Mouse (Mus musculus): Measurements from ENCODE around the gene Ap3s2. TPM values are rescaled to one million over a fixed set of nuclear protein-coding genes. Genes with fewer than 3 reads are reported as not detected.

Gene Ap3s2
- polyA plus RNA-seq, 2 experiments, result 23.1 to 27.3 TPM

DNA sequence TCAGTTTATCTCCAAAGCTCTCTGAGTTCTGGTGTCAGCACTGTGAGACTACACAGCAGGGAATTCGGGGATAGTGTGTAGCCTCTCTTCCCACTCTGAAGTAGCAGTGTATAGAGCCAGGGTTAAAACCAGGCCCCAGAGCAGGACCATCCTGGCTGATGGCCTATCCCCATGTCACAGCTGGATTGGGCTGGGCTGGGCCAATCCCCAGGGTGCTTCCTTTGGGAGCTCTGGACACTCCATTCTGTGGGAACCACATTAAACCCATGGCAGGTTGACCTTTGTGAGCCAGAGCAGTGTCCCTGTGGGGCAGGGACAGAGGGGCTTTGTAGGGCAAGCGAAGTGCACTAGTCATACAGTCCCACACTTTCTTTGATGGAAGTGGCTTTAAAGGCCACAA lies 74.1 kb downstream of the Ap3s2 start:
- DNase-seq (ENCODE audit: low spot score) (no peak), ATAC-seq (ENCODE audit: low FRiP score, low read depth) (no peak)
- H3K36me3 ChIP-seq (ENCODE audit: control insufficient read depth, insufficient read depth, low read length), result peaks cover 4% of the 10 kb centered on the region; the same call in 1 of the 2 replicates
- WGBS, result 85% methylated on average over 2 of the region's 2 CpGs
- no peak overlapping the region for H3K27ac ChIP-seq (replicated peaks; ENCODE audit: low read depth, low read length)
- H3K4me2 ChIP-seq (replicated peaks; ENCODE audit: low read depth, low read length, severe bottlenecking), result no peak overlapping the region
- H3K4me1 ChIP-seq (ENCODE audit: control insufficient read depth, insufficient read depth, low read length), result peaks cover 25% of the 10 kb centered on the region; the same call in 1 of the 2 replicates
- no peaks in the 10 kb centered on the region for H3K27me3 ChIP-seq (ENCODE audit: control insufficient read depth, insufficient read depth, low read length)
- no peak for TF ChIP-seq POLR2A (IDR thresholded peaks at IDR 0.05; ENCODE audit: borderline replicate concordance, extremely low read depth, insufficient read depth, insufficient read length)
- H3K9ac ChIP-seq (ENCODE audit: low read depth, low read length, severe bottlenecking), result no peak overlapping the region
- no peak overlapping the region for H3K4me3 ChIP-seq (replicated peaks; ENCODE audit: low read length)
- no peaks in the 10 kb centered on the region for H3K9me3 ChIP-seq (ENCODE audit: control insufficient read depth, low read length)

DNA sequence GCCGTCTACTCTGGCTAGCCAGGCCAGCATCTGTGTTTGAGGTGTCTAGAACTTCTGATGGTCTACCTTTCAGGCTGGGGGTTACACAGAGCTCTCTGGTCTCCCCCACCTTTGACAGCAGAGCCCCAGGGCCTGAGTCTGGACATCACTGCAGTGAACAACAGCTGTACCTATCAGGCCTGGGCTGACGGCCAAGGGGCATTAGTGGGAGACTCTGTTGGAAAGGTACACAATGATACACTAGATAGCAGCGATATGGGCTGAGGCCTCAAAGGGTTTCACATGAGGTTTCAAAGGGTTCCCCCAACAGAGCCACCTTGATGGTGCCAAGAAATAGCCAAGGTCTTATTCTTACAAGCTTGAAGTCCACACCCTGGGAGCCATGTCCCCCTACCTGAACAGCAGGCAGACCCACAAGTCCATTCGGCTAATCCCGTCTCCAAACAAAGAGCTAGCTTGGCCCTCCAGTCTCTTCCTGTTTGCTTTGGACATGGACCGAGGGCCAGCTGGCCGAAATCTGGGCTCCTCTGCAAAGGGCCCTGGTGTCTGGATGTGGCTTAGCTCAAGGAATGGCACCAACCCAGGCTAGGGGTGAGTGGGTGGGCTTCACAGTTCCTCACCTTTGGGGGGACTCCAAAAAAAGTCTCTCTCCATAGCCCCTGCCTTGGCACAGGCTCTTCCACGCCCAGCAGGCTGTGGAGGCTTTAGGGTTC lies 76.2 kb downstream of the Ap3s2 start:
- no peak for TF ChIP-seq POLR2A (IDR thresholded peaks at IDR 0.05; ENCODE audit: borderline replicate concordance, extremely low read depth, insufficient read depth, insufficient read length)
- Histone ChIP-seq H3K4me1 (ENCODE audit: control insufficient read depth, insufficient read depth, low read length) (peaks cover 25% of the 10 kb centered on the region; the same call in 1 of the 2 replicates), H3K9me3 (ENCODE audit: control insufficient read depth, low read length) (no peaks in the 10 kb centered on the region), H3K9ac (ENCODE audit: low read depth, low read length, severe bottlenecking) (no peak overlapping the region; the same call in 1 of the 2 replicates), H3K36me3 (ENCODE audit: control insufficient read depth, insufficient read depth, low read length) (peaks cover 17% of the 10 kb centered on the region), H3K27ac (replicated peaks; ENCODE audit: low read depth, low read length) (no peak overlapping the region), H3K4me3 (replicated peaks; ENCODE audit: low read length) (no peak overlapping the region), H3K4me2 (replicated peaks; ENCODE audit: low read depth, low read length, severe bottlenecking) (no peak overlapping the region), H3K27me3 (ENCODE audit: control insufficient read depth, insufficient read depth, low read length) (no peaks in the 10 kb centered on the region)
- no peak for ATAC-seq (ENCODE audit: low FRiP score, low read depth)
- 75% methylated on average over 8 of the region's 8 CpGs for WGBS
- DNase-seq (ENCODE audit: low spot score), result no peak

- DNase-seq (ENCODE audit: low spot score) (no peak), ATAC-seq (ENCODE audit: low FRiP score, low read depth) (no peak)
- Histone ChIP-seq H3K4me3 (replicated peaks; ENCODE audit: low read length) (no peak overlapping the region), H3K27me3 (ENCODE audit: control insufficient read depth, insufficient read depth, low read length) (no peaks in the 10 kb centered on the region), H3K4me1 (ENCODE audit: control insufficient read depth, insufficient read depth, low read length) (peaks cover 14% of the 10 kb centered on the region; the same call in 1 of the 2 replicates), H3K27ac (replicated peaks; ENCODE audit: low read depth, low read length) (no peak overlapping the region), H3K9me3 (ENCODE audit: control insufficient read depth, low read length) (no peaks in the 10 kb centered on the region), H3K36me3 (ENCODE audit: control insufficient read depth, insufficient read depth, low read length) (peaks cover 22% of the 10 kb centered on the region), H3K4me2 (replicated peaks; ENCODE audit: low read depth, low read length, severe bottlenecking) (no peak overlapping the region), H3K9ac (ENCODE audit: low read depth, low read length, severe bottlenecking) (no peak overlapping the region)
- 72% methylated on average over 7 of the region's 7 CpGs for WGBS
- TF ChIP-seq POLR2A (IDR thresholded peaks at IDR 0.05; ENCODE audit: borderline replicate concordance, extremely low read depth, insufficient read depth, insufficient read length), result no peak
Observed at GRCm38 (mm10) chr7:79842163-79842562, 78.3 kb downstream of the Ap3s2 start.

DNA sequence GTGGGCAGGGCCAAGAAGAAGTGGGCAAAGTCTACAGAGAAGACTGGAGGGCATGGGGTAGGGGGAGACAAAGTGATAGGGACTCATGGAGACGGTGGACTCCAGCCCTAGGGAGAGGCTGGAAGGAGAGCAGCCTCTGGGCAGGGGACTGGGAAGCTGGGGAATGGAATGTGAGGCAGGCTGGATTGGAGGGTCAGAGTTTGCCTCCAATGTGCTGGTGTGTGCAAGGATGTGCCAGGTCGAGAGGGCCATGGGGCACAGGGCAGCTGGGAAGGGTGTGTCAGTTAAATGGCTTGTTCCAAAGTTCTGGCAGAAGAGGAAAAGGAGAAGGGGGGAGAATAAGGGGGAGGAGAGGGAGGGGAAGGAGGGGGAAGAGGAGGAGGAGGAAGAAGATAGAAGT lies 83.2 kb downstream of the Ap3s2 start:
- WGBS, result 78% methylated on average over 2 of the region's 2 CpGs
- Histone ChIP-seq H3K4me3 (replicated peaks; ENCODE audit: low read length) (no peak overlapping the region), H3K27me3 (ENCODE audit: control insufficient read depth, insufficient read depth, low read length) (no peaks in the 10 kb centered on the region), H3K9ac (ENCODE audit: low read depth, low read length, severe bottlenecking) (no peak overlapping the region), H3K36me3 (ENCODE audit: control insufficient read depth, insufficient read depth, low read length) (peaks cover 57% of the 10 kb centered on the region), H3K4me2 (replicated peaks; ENCODE audit: low read depth, low read length, severe bottlenecking) (no peak overlapping the region), H3K27ac (replicated peaks; ENCODE audit: low read depth, low read length) (no peak overlapping the region), H3K4me1 (ENCODE audit: control insufficient read depth, insufficient read depth, low read length) (peaks cover 2% of the 10 kb centered on the region; the same call in 1 of the 2 replicates), H3K9me3 (ENCODE audit: control insufficient read depth, low read length) (no peaks in the 10 kb centered on the region)
- no peak for TF ChIP-seq POLR2A (IDR thresholded peaks at IDR 0.05; ENCODE audit: borderline replicate concordance, extremely low read depth, insufficient read depth, insufficient read length)
- no peak for ATAC-seq (ENCODE audit: low FRiP score, low read depth)
- DNase-seq (ENCODE audit: low spot score), result no peak

- no peak for DNase-seq (ENCODE audit: low spot score)
- no peak overlapping the region for H3K27ac ChIP-seq (replicated peaks; ENCODE audit: low read depth, low read length)
- H3K27me3 ChIP-seq (ENCODE audit: control insufficient read depth, insufficient read depth, low read length), result no peaks in the 10 kb centered on the region
- H3K4me2 ChIP-seq (replicated peaks; ENCODE audit: low read depth, low read length, severe bottlenecking), result no peak overlapping the region
- H3K4me3 ChIP-seq (replicated peaks; ENCODE audit: low read length), result no peak overlapping the region
- H3K9ac ChIP-seq (ENCODE audit: low read depth, low read length, severe bottlenecking), result no peak overlapping the region
- H3K4me1 ChIP-seq (ENCODE audit: control insufficient read depth, insufficient read depth, low read length), result no peaks in the 10 kb centered on the region
- peaks cover 45% of the 10 kb centered on the region for H3K36me3 ChIP-seq (ENCODE audit: control insufficient read depth, insufficient read depth, low read length)
- WGBS, result 95% methylated on average over 6 of the region's 6 CpGs
- no peaks in the 10 kb centered on the region for H3K9me3 ChIP-seq (ENCODE audit: control insufficient read depth, low read length)
- no peak for ATAC-seq (ENCODE audit: low FRiP score, low read depth)
- no peak for TF ChIP-seq POLR2A (IDR thresholded peaks at IDR 0.05; ENCODE audit: borderline replicate concordance, extremely low read depth, insufficient read depth, insufficient read length)
Observed at GRCm38 (mm10) chr7:79835196-79835595, 85.3 kb downstream of the Ap3s2 start.
